Comparison of ENCODE assay signal across 22 mouse cellular contexts in the genomic region with DNA sequence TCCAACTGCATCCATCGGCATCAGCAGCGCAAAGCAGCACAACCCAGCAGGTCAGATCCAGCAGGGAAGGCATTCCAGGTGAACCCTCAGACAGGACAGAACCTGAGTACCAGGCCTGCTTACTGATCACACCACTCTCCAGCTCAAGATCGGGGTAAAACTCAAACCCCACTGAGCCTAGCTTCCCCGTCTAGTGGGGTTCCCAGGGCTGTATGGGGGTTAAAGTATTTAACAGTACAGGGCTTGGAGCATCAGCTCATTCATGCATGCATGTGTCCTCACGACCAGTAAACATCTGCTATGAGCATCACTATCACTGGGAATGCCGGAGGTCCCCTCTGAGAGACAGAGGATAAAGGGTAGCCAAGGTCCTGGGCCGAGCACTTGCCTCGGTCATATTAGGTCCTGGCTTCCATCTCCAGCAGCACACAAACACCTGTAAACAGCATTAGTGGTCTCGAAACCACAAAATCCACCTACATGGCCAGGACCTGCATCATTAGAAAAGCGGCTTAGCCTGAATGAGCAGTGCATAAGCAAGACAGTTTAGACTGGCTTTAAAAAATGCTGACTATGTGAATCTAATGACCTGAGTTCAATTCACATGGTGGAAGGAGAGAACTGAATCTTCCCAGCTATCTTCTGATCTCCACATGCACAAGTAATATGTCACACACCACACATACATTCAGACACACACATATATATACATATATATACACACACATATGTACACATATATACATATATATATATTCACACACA.
"Had no signal": no experiment of that assay in that cellular context is flagged by ENCODE, and none has a peak within 500 bp of the region (broad histone marks: within the 10 kb centered on the region; RNA-seq: fewer than 3 reads in every experiment).

No protein-coding gene starts in this region.

- H3K27ac ChIP-seq: layer of hippocampus, adult 2 months; limb, embryonic 10.5 days; limb, embryonic 13.5 days; liver, embryonic 12.5 days; liver, embryonic 15.5 days; midbrain, embryonic 10.5 days; midbrain, embryonic 13.5 days; stomach, embryonic 15.5 days had no signal

- H3K9me3 ChIP-seq: limb, embryonic 10.5 days; limb, embryonic 13.5 days; liver, embryonic 12.5 days; liver, embryonic 15.5 days; lung, embryonic 15.5 days; midbrain, embryonic 10.5 days; midbrain, embryonic 13.5 days; neural tube, embryonic 13.5 days; stomach, embryonic 15.5 days had no signal

- H3K27me3 ChIP-seq: limb, embryonic 13.5 days; liver, embryonic 12.5 days; liver, embryonic 15.5 days; lung, embryonic 15.5 days; megakaryocyte, embryonic 14.5 days; midbrain, embryonic 13.5 days; stomach, embryonic 15.5 days had no signal

- ATAC-seq: liver, embryonic 12.5 days; midbrain, embryonic 13.5 days had no signal

- DNase-seq: kidney, postnatal 25 days; layer of hippocampus, adult 9-11 months; liver; lung, adult 18-20 months; lung, postnatal 10 days; lung, postnatal 36 days; retina, postnatal 1 day; right cerebral cortex, postnatal 25 days; spleen, adult 18-20 months; thymus, postnatal 25 days had no signal

- H3K9ac ChIP-seq: limb, embryonic 13.5 days; liver, embryonic 12.5 days; liver, embryonic 15.5 days; lung, embryonic 15.5 days; midbrain, embryonic 13.5 days; neural tube, embryonic 13.5 days; stomach, embryonic 15.5 days had no signal

- H3K36me3 ChIP-seq: limb, embryonic 10.5 days; limb, embryonic 13.5 days; liver, embryonic 12.5 days; liver, embryonic 15.5 days; lung, embryonic 15.5 days; midbrain, embryonic 13.5 days; neural tube, embryonic 13.5 days; stomach, embryonic 15.5 days had no signal

- H3K4me3 ChIP-seq: layer of hippocampus, adult 2 months; limb, embryonic 10.5 days; limb, embryonic 13.5 days; liver, embryonic 12.5 days; liver, embryonic 15.5 days; lung, embryonic 15.5 days; megakaryocyte, embryonic 14.5 days; midbrain, embryonic 10.5 days; midbrain, embryonic 13.5 days; myocyte; neural tube, embryonic 13.5 days; stomach, embryonic 15.5 days had no signal

- H3K4me2 ChIP-seq: limb, embryonic 13.5 days; liver, embryonic 12.5 days; liver, embryonic 15.5 days; lung, embryonic 15.5 days; midbrain, embryonic 13.5 days; neural tube, embryonic 13.5 days; stomach, embryonic 15.5 days had no signal
